Mouse (Mus musculus): ENCODE results near the gene Tnp1. TPM values are rescaled to one million over a fixed set of nuclear protein-coding genes. Genes with fewer than 3 reads are reported as not detected.

Gene Tnp1
- not detected in 2 replicates for polyA plus RNA-seq (2012; rRNA removed)

DNA sequence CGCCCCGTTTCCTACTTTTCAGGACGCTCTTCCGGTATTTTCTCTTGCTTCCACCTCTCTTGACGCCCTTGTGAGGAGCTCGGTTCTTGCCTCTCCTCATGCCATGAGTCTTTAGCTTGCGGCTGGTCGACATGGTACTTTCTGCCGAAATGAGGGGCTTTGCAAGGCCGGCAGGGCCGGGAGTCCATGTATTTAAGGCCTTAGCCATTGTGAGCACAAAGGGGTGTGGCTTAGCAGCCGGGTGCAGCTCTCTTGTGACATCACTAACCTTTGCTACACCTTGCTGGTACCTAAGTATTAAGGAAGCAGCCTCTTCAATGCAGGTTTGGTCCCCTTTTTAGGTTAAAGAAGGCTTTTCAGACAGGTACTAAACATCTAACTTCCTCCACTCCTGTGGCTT, at the start of gene Tnp1:
Gene Tnp1, minus strand, starts transcription at position 179 of the 400 bp plus-strand sequence.

Other genes with a start within 250 kb of the Tnp1 start
- 194 and 210 TPM in 2 replicates for gene Igfbp2, start 191.4 kb downstream of the Tnp1 start, polyA plus RNA-seq (2012; rRNA removed)
- gene Igfbp5, start 141.0 kb downstream of the Tnp1 start, polyA plus RNA-seq (2012; rRNA removed) = 13.7 and 19.6 TPM in 2 replicates

All from colon, adult 2 months (tissue).